Mouse (Mus musculus): ENCODE measurements around the gene Grik4.

DNA sequence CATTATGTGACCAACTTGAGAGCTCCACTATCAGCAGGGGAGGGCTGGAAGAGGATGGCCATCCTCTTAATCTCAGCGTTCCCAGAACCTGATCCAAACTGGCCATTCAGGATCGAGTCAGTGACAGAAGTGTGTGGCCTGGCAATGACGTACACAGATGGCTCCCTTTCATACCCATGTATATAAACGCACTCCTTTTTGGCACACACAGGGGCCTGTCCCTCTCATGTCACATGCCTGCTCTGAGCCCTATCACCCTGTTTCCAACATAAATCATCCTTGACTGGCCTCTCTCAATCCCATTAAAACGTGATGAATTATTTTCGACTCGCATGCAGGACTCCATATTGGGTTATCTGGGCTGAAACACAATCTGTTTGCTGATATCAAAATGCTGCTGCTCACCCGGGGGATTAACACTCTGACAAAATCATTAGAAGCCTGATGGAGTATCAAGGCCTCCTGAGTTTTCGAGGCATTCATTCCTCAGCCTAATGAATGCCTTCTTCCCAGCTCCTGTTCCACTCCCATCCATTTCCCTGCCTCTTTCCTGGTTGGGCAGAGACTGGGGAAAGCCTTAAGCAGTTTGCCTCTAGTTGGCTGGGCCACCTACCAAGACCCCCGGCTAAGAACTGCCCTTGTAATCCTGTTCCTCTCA, 159.0 kb downstream of the Grik4 start:
- TF ChIP-seq POLR2A (IDR thresholded peaks at IDR 0.05; ENCODE audit: insufficient read depth, low read depth, low read length): no peak
- TF ChIP-seq CTCF (IDR thresholded peaks at IDR 0.05; ENCODE audit: insufficient read depth, low read depth, low read length): no peak

Data from olfactory bulb, adult 2 months (tissue).